Mouse (Mus musculus) ES-Bruce4 (cell line): ENCODE measurements around the gene Cfap58. TPM values are rescaled to one million over a fixed set of nuclear protein-coding genes. Genes with fewer than 3 reads are reported as not detected.

Experiments
- H3K27ac ChIP-seq: 2 replicates; pipeline ENCODE4 v1.5.1; 2012; ENCODE audit warnings: low read length, inconsistent platforms; ENCODE audit not compliant: insufficient read depth
- H3K27me3 ChIP-seq: 2 replicates; pipeline ENCODE4 v1.6.1; 2012; ENCODE audit warnings: mild to moderate bottlenecking, low read length, inconsistent platforms; ENCODE audit not compliant: control insufficient read depth, poor library complexity, insufficient read depth, severe bottlenecking
- H3K36me3 ChIP-seq: 2 replicates; pipeline ENCODE4 v1.6.1; 2012; ENCODE audit warnings: inconsistent platforms, mild to moderate bottlenecking, low read length, moderate library complexity; ENCODE audit not compliant: control insufficient read depth, poor library complexity, insufficient read depth, severe bottlenecking
- H3K4me1 ChIP-seq: one replicate; pipeline ENCODE4 v1.8.1; 2011; ENCODE audit warnings: low read length; ENCODE audit not compliant: control insufficient read depth, insufficient read depth
- H3K4me3 ChIP-seq: 2 replicates; pipeline ENCODE4 v1.5.1; 2011; ENCODE audit warnings: low read depth, mild to moderate bottlenecking, low read length
- H3K9ac ChIP-seq: 2 replicates; pipeline ENCODE4 v1.6.1; 2012; ENCODE audit warnings: low read depth, mild to moderate bottlenecking, inconsistent platforms; ENCODE audit not compliant: poor library complexity, severe bottlenecking
- H3K9me3 ChIP-seq: replicated peaks from 2 replicates; pipeline ENCODE4 v1.6.1; 2012; ENCODE audit warnings: mild to moderate bottlenecking, low read length, inconsistent platforms; ENCODE audit not compliant: control insufficient read depth, poor library complexity, insufficient read depth, severe bottlenecking
- CTCF ChIP-seq: IDR thresholded peaks from one replicate; pipeline ENCODE4 v1.8.1; 2011; ENCODE audit warnings: low read depth, low read length
- EP300 ChIP-seq: IDR thresholded peaks from 2 replicates; pipeline ENCODE4 v1.6.1; 2011; ENCODE audit warnings: low read depth, low read length; ENCODE audit not compliant: insufficient read depth
- POLR2A ChIP-seq: IDR thresholded peaks from one replicate; pipeline ENCODE4 v1.8.1; 2011; ENCODE audit warnings: low read length; ENCODE audit not compliant: insufficient read depth
- polyA plus RNA-seq: library from polyadenylated mRNA; stranded (reverse); fragments of >200 nt; gene quantifications from 2 replicates; pipeline ENCODE4 v1.2.4, GENCODE M21; 2011; ENCODE audit warnings: low read depth; ENCODE audit not compliant: missing spikeins, insufficient read depth, insufficient read length

Gene Cfap58
- polyA plus RNA-seq, 1 experiment, result not detected

DNA sequence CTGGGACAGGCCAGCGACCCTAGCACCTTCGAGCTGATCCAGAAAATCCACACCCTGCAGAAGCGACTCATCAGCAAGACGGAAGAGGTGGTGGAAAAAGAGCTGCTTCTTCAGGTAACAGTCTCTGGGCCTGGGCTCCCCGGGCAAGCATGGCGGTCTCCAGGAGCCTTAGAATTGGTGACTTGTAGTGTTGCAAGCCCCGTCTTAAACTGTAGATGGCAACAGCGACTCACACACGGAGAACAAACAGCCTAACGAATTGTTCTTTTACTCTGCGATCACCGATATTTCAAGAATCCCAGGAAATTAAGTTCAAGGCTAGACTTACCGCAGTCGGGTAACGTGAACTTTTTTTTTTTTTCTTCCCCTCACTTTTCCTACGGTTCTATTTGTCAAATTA is 51.0 kb downstream of the Cfap58 start:
- H3K4me3 ChIP-seq, result no peak overlapping the region
- H3K27ac ChIP-seq, result no peak overlapping the region
- no peaks in the 10 kb centered on the region for H3K9me3 ChIP-seq
- H3K4me1 ChIP-seq, result peaks cover 2% of the 10 kb centered on the region
- no peaks in the 10 kb centered on the region for H3K36me3 ChIP-seq
- no peak overlapping the region for H3K9ac ChIP-seq
- no peaks in the 10 kb centered on the region for H3K27me3 ChIP-seq
- no peak for TF ChIP-seq POLR2A
- TF ChIP-seq CTCF, result no peak

DNA sequence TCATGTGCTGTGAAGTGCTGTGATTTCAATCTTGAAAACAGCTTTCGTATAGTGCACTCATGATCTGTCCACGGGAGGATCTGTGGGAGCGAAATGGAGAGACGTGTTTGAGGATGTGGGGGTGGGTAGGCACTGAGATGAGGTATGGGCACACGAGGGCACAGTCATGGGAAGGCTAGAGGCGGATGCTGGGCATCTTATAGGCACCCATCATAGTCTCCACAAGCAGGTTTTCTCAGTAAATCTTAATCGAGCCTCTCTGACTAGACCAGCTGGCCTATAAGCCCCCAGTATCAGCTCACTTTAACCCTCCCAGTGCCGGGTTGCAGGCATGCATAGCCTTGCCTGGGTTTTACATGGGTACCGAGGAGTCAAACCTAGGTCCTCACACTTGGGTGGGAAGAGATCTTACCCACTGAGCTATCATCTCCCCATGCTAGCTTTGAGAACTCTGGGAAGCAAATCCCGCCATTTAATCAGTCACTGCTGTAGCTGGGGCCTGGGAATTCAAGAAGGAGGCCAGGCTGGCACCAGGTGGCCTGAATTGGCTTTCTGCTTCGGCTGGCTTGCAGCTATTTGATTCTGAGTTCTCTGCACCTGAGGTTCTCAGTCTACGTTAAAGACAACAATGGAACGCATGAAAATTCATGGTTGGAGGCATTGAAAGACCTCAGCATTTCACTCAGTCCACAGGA is 51.6 kb downstream of the Cfap58 start:
- Histone ChIP-seq H3K9me3 (no peaks in the 10 kb centered on the region), H3K27me3 (no peaks in the 10 kb centered on the region), H3K4me1 (peaks cover 2% of the 10 kb centered on the region), H3K4me3 (no peak overlapping the region), H3K36me3 (no peaks in the 10 kb centered on the region), H3K9ac (no peak overlapping the region), H3K27ac (no peak overlapping the region)
- TF ChIP-seq POLR2A, result no peak
- no peak for TF ChIP-seq CTCF

DNA sequence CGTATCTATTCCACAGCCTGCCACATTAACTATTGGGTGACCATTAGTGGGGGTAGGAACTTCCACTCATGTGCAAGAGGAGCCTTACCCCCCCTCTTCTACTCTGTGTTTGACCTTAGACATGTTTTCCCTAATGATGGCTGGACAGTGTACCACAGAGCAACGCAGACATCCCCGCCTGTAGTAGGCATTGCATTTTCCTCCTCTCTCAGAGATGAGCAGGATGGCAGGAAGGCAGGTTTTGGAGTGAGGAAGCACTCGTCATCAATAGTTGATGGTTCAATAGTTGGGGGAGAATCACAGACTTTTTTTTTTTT is 52.1 kb downstream of the Cfap58 start:
- no peaks in the 10 kb centered on the region for H3K36me3 ChIP-seq
- no peak overlapping the region for H3K4me3 ChIP-seq
- no peak overlapping the region for H3K27ac ChIP-seq
- no peaks in the 10 kb centered on the region for H3K27me3 ChIP-seq
- no peaks in the 10 kb centered on the region for H3K9me3 ChIP-seq
- H3K4me1 ChIP-seq, result peaks cover 2% of the 10 kb centered on the region
- TF ChIP-seq POLR2A (no peak), EP300 (no peak)
- H3K9ac ChIP-seq, result no peak overlapping the region

GRCm38 (mm10) chr19:48001240-48001639 is 63.8 kb downstream of the Cfap58 start:
- Histone ChIP-seq H3K36me3 (no peaks in the 10 kb centered on the region), H3K9me3 (no peaks in the 10 kb centered on the region), H3K4me1 (no peaks in the 10 kb centered on the region), H3K27ac (no peak overlapping the region), H3K9ac (no peak overlapping the region), H3K4me3 (no peak overlapping the region), H3K27me3 (no peaks in the 10 kb centered on the region)
- TF ChIP-seq POLR2A (no peak), EP300 (no peak), CTCF (no peak)

DNA sequence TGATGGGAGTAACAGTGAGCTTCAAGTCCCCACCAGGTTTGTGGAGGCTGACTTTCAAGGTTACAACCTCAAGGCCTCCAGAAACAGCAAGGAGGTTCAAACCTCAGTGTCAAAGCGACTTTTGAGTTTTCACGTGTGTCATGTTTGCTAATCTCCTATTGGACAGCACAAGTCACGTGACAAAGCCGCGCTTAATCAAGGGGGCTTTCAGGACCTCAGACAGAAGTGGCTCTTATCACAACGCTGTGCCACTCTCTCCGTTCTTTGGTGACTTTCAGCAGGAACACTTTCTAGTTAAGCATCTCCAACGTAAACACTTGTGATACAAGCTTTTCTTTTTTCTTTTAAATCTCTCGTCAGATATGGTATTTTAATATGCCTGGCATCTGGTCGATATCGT is 64.3 kb downstream of the Cfap58 start:
- Histone ChIP-seq H3K27me3 (no peaks in the 10 kb centered on the region), H3K9me3 (no peaks in the 10 kb centered on the region), H3K4me3 (no peak overlapping the region), H3K27ac (no peak overlapping the region), H3K9ac (no peak overlapping the region), H3K4me1 (no peaks in the 10 kb centered on the region), H3K36me3 (no peaks in the 10 kb centered on the region)
- no peak for TF ChIP-seq CTCF
- no peak for TF ChIP-seq EP300

DNA sequence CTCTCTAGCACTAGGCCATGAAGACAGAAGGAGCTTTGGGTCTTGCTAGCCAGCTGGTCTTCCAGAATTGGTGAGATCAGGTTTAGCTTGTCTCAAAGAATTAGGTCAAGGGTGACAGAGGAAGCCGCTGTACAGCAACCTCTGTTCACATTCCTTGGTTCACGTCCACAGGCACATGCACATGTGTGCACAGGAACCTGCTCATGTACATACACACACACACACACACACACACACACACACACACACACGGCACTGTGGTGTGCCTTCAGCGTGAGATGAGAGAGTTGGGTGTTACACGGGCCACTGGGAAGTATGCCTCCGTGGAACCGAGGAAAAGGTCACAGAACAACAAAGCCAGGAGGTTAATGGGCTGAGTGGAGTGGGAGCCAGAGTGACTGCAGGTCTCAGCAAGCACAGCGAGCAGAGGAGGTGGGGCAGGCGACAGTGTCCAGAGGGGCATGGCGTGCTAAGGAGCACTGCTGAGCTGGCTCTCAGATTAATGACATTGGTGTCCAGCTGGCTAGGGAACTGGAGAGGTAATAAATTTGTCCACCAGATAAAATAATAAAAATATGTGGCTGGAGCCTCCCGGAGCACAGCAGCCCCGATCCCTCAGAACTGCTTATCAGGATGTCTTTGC is 71.4 kb downstream of the Cfap58 start:
- no peak for TF ChIP-seq CTCF
- TF ChIP-seq POLR2A, result no peak
- TF ChIP-seq EP300, result no peak
- no peak overlapping the region for H3K27ac ChIP-seq
- H3K4me3 ChIP-seq, result no peak overlapping the region
- H3K9ac ChIP-seq, result no peak overlapping the region
- H3K27me3 ChIP-seq, result no peaks in the 10 kb centered on the region
- H3K9me3 ChIP-seq, result no peaks in the 10 kb centered on the region
- no peaks in the 10 kb centered on the region for H3K4me1 ChIP-seq
- no peaks in the 10 kb centered on the region for H3K36me3 ChIP-seq
